Mouse (Mus musculus) CH12.LX (cell line): ENCODE results near the gene Tfpt. TPM values are rescaled to one million over a fixed set of nuclear protein-coding genes. Genes with fewer than 3 reads are reported as not detected.

ENCODE experiments used
- DNase-seq: peaks from one replicate; pipeline ENCODE4 v3.0.0-alpha.2; 2013; ENCODE audit errors: extremely low read depth
- H3K27ac ChIP-seq: 2 replicates; pipeline ENCODE4 v1.5.1; 2012; ENCODE audit warnings: low read depth, mild to moderate bottlenecking, control low read depth, moderate library complexity; ENCODE audit not compliant: insufficient read depth
- H3K27me3 ChIP-seq: replicated peaks from 2 replicates; pipeline ENCODE3; 2012; ENCODE audit warnings: inconsistent platforms
- H3K36me3 ChIP-seq, 2 experiments: replicated peaks in 1 of 2; 2 replicates each; pipeline versions ENCODE3 to v1.6.1; 2012; ENCODE audit warnings: inconsistent platforms in 1 of 2, low read length in 1 of 2, mild to moderate bottlenecking in 1 of 2, mixed read lengths in 1 of 2, moderate library complexity in 1 of 2; ENCODE audit not compliant: control insufficient read depth in 1 of 2, insufficient read depth in 1 of 2
- H3K4me1 ChIP-seq, 2 experiments: 2 replicates each; pipeline ENCODE4 v1.6.1; 2012; ENCODE audit warnings: inconsistent platforms in 1 of 2, moderate library complexity in 1 of 2; ENCODE audit not compliant: insufficient read depth in 2 of 2, control insufficient read depth in 1 of 2
- H3K4me2 ChIP-seq: 2 replicates; pipeline ENCODE4 v1.6.1; 2012; ENCODE audit warnings: low read depth, mild to moderate bottlenecking, control low read depth; ENCODE audit not compliant: poor library complexity, insufficient read depth, severe bottlenecking
- H3K4me3 ChIP-seq, 3 experiments: fragments of 150-350 bp in 1 of 3; sonication (generic) in 1 of 3; replicated peaks in 1 of 3; 2 replicates each; pipeline versions ENCODE3 to v1.5.1; 2011 to 2012; ENCODE audit warnings: low read depth in 2 of 3, low read length in 2 of 3, mild to moderate bottlenecking in 2 of 3, moderate library complexity in 2 of 3, control low read depth in 1 of 3, improper control_type of control experiment in 1 of 3, inconsistent platforms in 1 of 3, mixed read lengths in 1 of 3; ENCODE audit not compliant: poor library complexity in 1 of 3
- H3K79me2 ChIP-seq: replicated peaks from 2 replicates; pipeline ENCODE4 v1.6.1; 2012; ENCODE audit warnings: mild to moderate bottlenecking, moderate library complexity; ENCODE audit not compliant: control insufficient read depth, poor library complexity, insufficient read depth, severe bottlenecking; ENCODE audit errors: extremely low read depth
- H3K9ac ChIP-seq: 2 replicates; pipeline ENCODE4 v1.6.1; 2012; ENCODE audit warnings: low read depth, mild to moderate bottlenecking, control low read depth, moderate library complexity; ENCODE audit not compliant: insufficient read depth
- H3K9me3 ChIP-seq: replicated peaks from 2 replicates; pipeline ENCODE3; 2012; ENCODE audit warnings: low read length, inconsistent platforms, mixed read lengths
- BHLHE40 ChIP-seq: IDR thresholded peaks from 2 replicates; pipeline ENCODE4 v1.6.1; 2011; ENCODE audit warnings: mild to moderate bottlenecking, low read depth, low read length, improper control_type of control experiment
- CHD2 ChIP-seq: IDR thresholded peaks from 2 replicates; pipeline ENCODE4 v1.6.1; 2011; ENCODE audit warnings: low read length, improper control_type of control experiment
- ELF1 ChIP-seq: IDR thresholded peaks from 2 replicates; pipeline ENCODE4 v1.6.1; 2014; ENCODE audit warnings: low read depth, mild to moderate bottlenecking, inconsistent platforms, low read length, improper control_type of control experiment
- GABPA ChIP-seq: IDR thresholded peaks from 2 replicates; pipeline ENCODE4 v1.6.1; 2012; ENCODE audit warnings: low read depth, low read length, improper control_type of control experiment, inconsistent platforms; ENCODE audit not compliant: insufficient replicate concordance
- HCFC1 ChIP-seq: IDR thresholded peaks from 2 replicates; pipeline ENCODE4 v1.6.1; 2012; ENCODE audit warnings: low read depth, mild to moderate bottlenecking, inconsistent platforms, low read length, improper control_type of control experiment
- JUN ChIP-seq: IDR thresholded peaks from 2 replicates; pipeline ENCODE4 v1.6.1; 2011; ENCODE audit warnings: low read depth, mild to moderate bottlenecking, low read length, improper control_type of control experiment, moderate library complexity; ENCODE audit not compliant: insufficient read depth
- MAFK ChIP-seq: IDR thresholded peaks from 2 replicates; pipeline ENCODE4 v1.6.1; 2011; ENCODE audit warnings: low read length, improper control_type of control experiment; ENCODE audit not compliant: insufficient replicate concordance
- MAX ChIP-seq: IDR thresholded peaks from 2 replicates; pipeline ENCODE4 v1.6.1; 2011; ENCODE audit warnings: low read length, improper control_type of control experiment
- MAZ ChIP-seq: IDR thresholded peaks from 2 replicates; pipeline ENCODE4 v1.6.1; 2012; ENCODE audit warnings: low read depth, mild to moderate bottlenecking, inconsistent platforms, low read length, improper control_type of control experiment, moderate library complexity
- MEF2A ChIP-seq: IDR thresholded peaks from 2 replicates; pipeline ENCODE4 v1.6.1; 2014; ENCODE audit warnings: low read depth, mild to moderate bottlenecking, inconsistent platforms, low read length, improper control_type of control experiment, borderline replicate concordance
- MXI1 ChIP-seq: IDR thresholded peaks from 2 replicates; pipeline ENCODE4 v1.6.1; 2011; ENCODE audit warnings: mild to moderate bottlenecking, low read depth, low read length, improper control_type of control experiment
- MYC ChIP-seq: IDR thresholded peaks from 2 replicates; pipeline ENCODE4 v1.6.1; 2011; ENCODE audit warnings: low read depth, mild to moderate bottlenecking, improper control_type of control experiment, low read length
- NELFE ChIP-seq: IDR thresholded peaks from 2 replicates; pipeline ENCODE4 v1.6.1; 2011; ENCODE audit warnings: low read depth, low read length, improper control_type of control experiment
- NRF1 ChIP-seq: IDR thresholded peaks from 2 replicates; pipeline ENCODE4 v1.6.1; 2014; ENCODE audit warnings: low read depth, mild to moderate bottlenecking, inconsistent platforms, low read length, improper control_type of control experiment, moderate library complexity
- POLR2A ChIP-seq: IDR thresholded peaks from 2 replicates; pipeline ENCODE4 v1.6.1; 2011; ENCODE audit warnings: low read depth, mild to moderate bottlenecking, improper control_type of control experiment, low read length
- SIN3A ChIP-seq: IDR thresholded peaks from 2 replicates; pipeline ENCODE4 v1.6.1; 2012; ENCODE audit warnings: low read length, improper control_type of control experiment, inconsistent platforms
- TBP ChIP-seq: conservative IDR thresholded peaks from 2 replicates; pipeline ENCODE4 v1.6.1; 2011; ENCODE audit warnings: low read depth, low read length, improper control_type of control experiment
- TCF12 ChIP-seq: IDR thresholded peaks from 2 replicates; pipeline ENCODE4 v1.6.1; 2014; ENCODE audit warnings: low read depth, mild to moderate bottlenecking, inconsistent platforms, low read length, improper control_type of control experiment
- ZMIZ1 ChIP-seq: IDR thresholded peaks from 2 replicates; pipeline ENCODE4 v1.6.1; 2012; ENCODE audit warnings: low read depth, mild to moderate bottlenecking, inconsistent platforms, low read length, improper control_type of control experiment
- ZNF384 ChIP-seq: IDR thresholded peaks from 2 replicates; pipeline ENCODE4 v1.6.1; 2012; ENCODE audit warnings: low read depth, low read length, improper control_type of control experiment, inconsistent platforms
- dilution Hi-C: fragments of 300-500 bp; cut with MboI; formaldehyde crosslinking; loops from 2 replicates; pipeline ENCODE4 v1.14.3; 2020; ENCODE audit warnings: low sequenced_read_pairs; ENCODE audit not compliant: extremely low pct_unique_long_range_greater_than_20kb, extremely low pct_ligation_motif_present
- in situ Hi-C: fragments of 300-500 bp; cut with MboI; formaldehyde crosslinking; loops from 3 replicates; pipeline ENCODE4 v1.14.3; 2019; ENCODE audit warnings: low sequenced_read_pairs, low pct_ligation_motif_present, low pct_unique_long_range_greater_than_20kb, mixed read lengths
- polyA plus RNA-seq: library from polyadenylated mRNA; unstranded; fragments of >175 nt; gene quantifications from 2 replicates; pipeline ENCODE4 v1.2.1, GENCODE M21; 2012; ENCODE audit warnings: low read depth; ENCODE audit not compliant: insufficient read length
- total RNA-seq, 2 experiments: library from RNA; depleted of rRNA; stranded (reverse); fragments of 300-350 nt in 1 of 2; fragments of >200 nt in 1 of 2; gene quantifications; 2 replicates each; pipeline ENCODE4 v1.2.3; 2012 to 2014

Tfpt gene
- total and polyA plus RNA-seq, 3 experiments = 15.9 to 38.6 (median 28.8) TPM

- H3K27ac ChIP-seq = 0 out of 2 replicates have a peak overlapping the region, but pooled peaks have one; percentile 78
- TF ChIP-seq SIN3A (0 out of 2 replicates have a peak, but pooled peaks have one; percentile 25), BHLHE40 (no peak), MXI1 (peak; percentile 39; the same call in 1 of the 2 replicates)
- TF ChIP-seq, all 38 proteins: peak for 2
- peaks cover 17 to 58% of the 10 kb centered on the region in 2 experiments for H3K36me3 ChIP-seq
- in situ Hi-C loops (no loop called here), dilution Hi-C loops (no loop called here)
- no peaks in the 10 kb centered on the region for H3K27me3 ChIP-seq
- H3K4me3 ChIP-seq = peak overlapping the region; percentile 89 to 94 (median 93)
- H3K9me3 ChIP-seq = no peaks in the 10 kb centered on the region
- peaks cover 51% of the 10 kb centered on the region for H3K79me2 ChIP-seq
- H3K4me1 ChIP-seq = peaks cover 13 to 43% of the 10 kb centered on the region in 2 experiments
- H3K4me2 ChIP-seq = peak overlapping the region; percentile 96
- no peak for DNase-seq
- peak overlapping the region; percentile 98 for H3K9ac ChIP-seq
Measured at GRCm38 (mm10) chr7:3646188-3646587, 16.5 kb upstream of the Tfpt start.

GRCm38 (mm10) chr7:3645488-3646025 is 15.8 kb upstream of the Tfpt start:
- Histone ChIP-seq H3K27me3 (no peaks in the 10 kb centered on the region), H3K27ac (peak overlapping the region; percentile 78), H3K4me3 (peak overlapping the region; percentile 89 to 94 (median 93)), H3K79me2 (peaks cover 49% of the 10 kb centered on the region), H3K4me2 (peak overlapping the region; percentile 96), H3K36me3 (peaks cover 17 to 58% of the 10 kb centered on the region in 2 experiments), H3K9me3 (no peaks in the 10 kb centered on the region), H3K4me1 (peaks cover 13 to 43% of the 10 kb centered on the region in 2 experiments), H3K9ac (peak overlapping the region; percentile 98)
- DNase-seq = no peak
- in situ Hi-C loops = no loop called here
- TF ChIP-seq POLR2A = peak; percentile 65; the same call in 1 of the 2 replicates
- TF ChIP-seq TCF12 = no peak; the same call in 1 of the 2 replicates
- TF ChIP-seq ZNF384 = peak; percentile 94
- dilution Hi-C loops = no loop called here

- H3K4me2 ChIP-seq = peak within 1 kb of the TSS; percentile 96
- H3K4me1 ChIP-seq = peaks cover 13 to 43% of the 10 kb centered on the region in 2 experiments
- peak; percentile 56; the same call in 1 of the 2 replicates for TF ChIP-seq NRF1
- TF ChIP-seq ZMIZ1 = peak; percentile 24
- TF ChIP-seq ELF1 = peak; percentile 84
- TF ChIP-seq CHD2 = peak; percentile 97
- peak; percentile 56; the same call in 1 of the 2 replicates for TF ChIP-seq SIN3A
- no peak for TF ChIP-seq GABPA
- peak; percentile 78 for TF ChIP-seq TBP
- TF ChIP-seq HCFC1 = peak; percentile 71
- peak; percentile 76 for TF ChIP-seq NELFE
- 0 out of 2 replicates have a peak, but pooled peaks have one; percentile 18 for TF ChIP-seq MAX
- 0 out of 2 replicates have a peak, but pooled peaks have one; percentile 4 for TF ChIP-seq MYC
- no peak for TF ChIP-seq MAFK
- no peak for TF ChIP-seq JUN
- TF ChIP-seq MAZ = peak; percentile 56; the same call in 1 of the 2 replicates
- TF ChIP-seq MEF2A = peak; percentile 35; the same call in 1 of the 2 replicates
- TF ChIP-seq POLR2A = peak; percentile 85
- peak within 1 kb of the TSS; percentile 89 to 94 (median 93) for H3K4me3 ChIP-seq
- dilution Hi-C loops (no loop called here), in situ Hi-C loops (no loop called here)
- H3K9ac ChIP-seq = peak within 1 kb of the TSS; percentile 98
- H3K79me2 ChIP-seq = peaks cover 45% of the 10 kb centered on the region
- H3K9me3 ChIP-seq = no peaks in the 10 kb centered on the region
- peak; percentile 99 for DNase-seq
- peak within 1 kb of the TSS; percentile 78 for H3K27ac ChIP-seq
- no peaks in the 10 kb centered on the region for H3K27me3 ChIP-seq
- H3K36me3 ChIP-seq = peaks cover 19 to 58% of the 10 kb centered on the region in 2 experiments
Measured at GRCm38 (mm10) chr7:3644672-3645487, 15.2 kb upstream of the Tfpt start, which contains the start of gene Cnot3. Gene Cnot3 (plus strand): TSS chr7:3645268.
